Mouse (Mus musculus) lung, embryonic 14.5 days (tissue): Measurements from ENCODE around the gene Fhl2. TPM values are rescaled to one million over a fixed set of nuclear protein-coding genes. Genes with fewer than 3 reads are reported as not detected.

ENCODE experiments used
- ATAC-seq: fragments of 200-750 bp; cut with Nextera tagmentation; 2 replicates; pipeline ENCODE4 v1.8.0; 2017; ENCODE audit warnings: mild to moderate bottlenecking, moderate TSS enrichment, moderate library complexity; ENCODE audit not compliant: insufficient read depth
- DNase-seq: peaks from one replicate; pipeline ENCODE4 v3.0.0-alpha.2; 2015
- H3K27ac ChIP-seq: fragments of 300-500 bp; sonication (generic); 2 replicates; pipeline ENCODE4 v1.5.1; 2014; ENCODE audit warnings: low read depth, mild to moderate bottlenecking, moderate library complexity
- H3K27me3 ChIP-seq: fragments of 300-500 bp; sonication (generic); 2 replicates; pipeline ENCODE4 v1.6.1; 2014; ENCODE audit warnings: low read length, control low read depth; ENCODE audit not compliant: insufficient read depth
- H3K36me3 ChIP-seq: fragments of 300-500 bp; sonication (generic); 2 replicates; pipeline ENCODE4 v1.6.1; 2014; ENCODE audit warnings: control low read depth; ENCODE audit not compliant: insufficient read depth
- H3K4me1 ChIP-seq: fragments of 300-500 bp; sonication (generic); 2 replicates; pipeline ENCODE4 v1.6.1; 2014; ENCODE audit warnings: antibody characterized with exemption, control low read depth; ENCODE audit not compliant: insufficient read depth
- H3K4me2 ChIP-seq: fragments of 300-500 bp; sonication (generic); 2 replicates; pipeline ENCODE4 v1.6.1; 2014; ENCODE audit warnings: mild to moderate bottlenecking
- H3K4me3 ChIP-seq: fragments of 300-500 bp; sonication (generic); 2 replicates; pipeline ENCODE4 v1.5.1; 2014; ENCODE audit warnings: low read depth, low read length
- H3K9ac ChIP-seq: fragments of 300-500 bp; sonication (generic); 2 replicates; pipeline ENCODE4 v1.6.1; 2014
- H3K9me3 ChIP-seq: fragments of 300-500 bp; sonication (generic); 2 replicates; pipeline ENCODE4 v1.6.1; 2016; ENCODE audit warnings: low read depth, low read length, control low read depth
- CTCF ChIP-seq: IDR thresholded peaks from 2 replicates; pipeline ENCODE4 v1.5.1; 2016; ENCODE audit warnings: antibody characterized with exemption, low read depth
- WGBS: fragments of 180-500 bp; shearing (Covaris S2); extraction: QIAGEN DNeasy Blood & Tissue Kit; methylation state at CpG from one replicate; pipeline ENCODE4 v1.1.7; 2014; 5-methylcytosine and 5-hydroxymethylcytosine counted together
- polyA plus RNA-seq: library from polyadenylated mRNA; unstranded; fragments of >200 nt; fragmentation: Nextera tagmentation; extraction: Ambion mirVana; gene quantifications from 2 replicates; pipeline ENCODE4 v1.2.1, GENCODE M21; 2014

The Fhl2 gene
- polyA plus RNA-seq, 1 experiment from 2014 or later: 30.1 TPM

DNA sequence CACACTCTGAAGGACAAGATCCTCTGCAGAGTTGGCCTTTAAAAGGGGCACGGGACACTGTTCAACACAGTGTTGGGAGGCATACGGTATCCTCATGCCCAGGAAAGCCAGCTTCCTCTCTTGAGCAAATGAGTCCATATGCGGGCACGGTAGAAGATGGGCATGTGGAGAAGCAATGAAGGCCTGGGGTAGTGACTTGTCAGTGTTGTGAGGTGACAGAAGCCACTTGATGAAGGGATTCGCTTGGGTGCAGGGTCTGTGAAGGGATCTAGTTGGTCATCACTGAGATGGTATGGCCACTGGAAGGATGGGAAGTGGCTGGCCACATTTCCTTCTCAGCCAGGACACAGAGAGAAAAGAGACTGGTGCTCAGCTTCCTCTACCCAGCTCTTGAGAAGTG is 32.2 kb downstream of the Fhl2 start:
- no peak overlapping the region for H3K27ac ChIP-seq
- 0 out of 2 replicates have a peak, but pooled peaks cover 2% of the 10 kb centered on the region for H3K4me1 ChIP-seq
- no peaks in the 10 kb centered on the region for H3K36me3 ChIP-seq
- DNase-seq (no peak), ATAC-seq (no peak)
- H3K9ac ChIP-seq: no peak overlapping the region
- 89% methylated on average over 5 of the region's 5 CpGs for WGBS
- no peaks in the 10 kb centered on the region for H3K27me3 ChIP-seq
- H3K9me3 ChIP-seq: no peaks in the 10 kb centered on the region
- TF ChIP-seq CTCF: no peak
- H3K4me3 ChIP-seq: no peak overlapping the region
- H3K4me2 ChIP-seq: no peak overlapping the region

DNA sequence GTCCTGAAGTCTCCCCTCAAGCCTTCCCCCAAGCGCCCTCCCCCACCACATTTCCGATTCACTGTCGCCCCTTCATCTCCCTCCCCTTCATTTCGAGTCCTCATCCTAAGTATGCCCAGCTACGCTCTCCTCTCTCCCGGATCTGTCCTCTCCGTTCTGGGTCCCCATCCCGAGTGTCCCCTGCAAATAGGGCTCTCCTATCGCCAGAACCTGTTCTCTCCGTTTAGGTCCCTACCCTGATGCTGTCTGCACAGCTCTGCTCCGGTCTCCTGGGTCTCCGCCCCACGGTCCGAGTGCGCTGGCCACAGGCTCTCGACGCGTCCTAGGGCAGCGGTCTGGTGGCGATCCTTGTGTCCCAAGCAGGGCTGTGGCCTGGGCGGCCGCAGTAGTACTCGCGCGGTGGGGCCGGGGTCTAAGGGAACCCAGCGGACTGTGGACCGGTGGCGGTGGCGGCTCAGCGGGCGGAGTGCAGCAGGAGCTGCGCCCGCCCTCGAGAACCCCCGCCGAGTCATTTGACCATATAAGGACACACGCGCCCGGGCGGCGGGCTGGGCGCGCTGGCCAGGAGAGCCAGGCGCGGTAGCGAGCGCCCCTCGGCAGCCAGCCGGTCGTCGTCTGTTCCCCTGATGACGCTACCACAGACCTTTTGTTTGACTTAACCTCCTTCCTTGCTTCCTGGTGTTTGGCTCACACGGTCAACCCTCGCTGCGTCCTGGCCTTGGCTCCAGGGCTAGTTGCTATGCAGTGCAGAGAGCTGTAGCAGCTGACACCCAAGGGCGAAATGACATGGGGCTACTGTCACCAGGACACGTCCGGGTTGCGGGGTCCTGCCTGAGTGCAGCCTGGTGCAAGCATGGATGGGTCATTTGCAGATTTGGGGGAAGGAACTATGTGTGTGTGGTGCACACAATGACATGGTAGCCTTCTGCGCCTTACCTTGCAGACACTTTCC is 33.0 kb downstream of the Fhl2 start:
- Histone ChIP-seq H3K9ac (peak overlapping the region; percentile 72), H3K4me3 (peak overlapping the region; percentile 55), H3K27me3 (no peaks in the 10 kb centered on the region), H3K4me1 (0 out of 2 replicates have a peak, but pooled peaks cover 2% of the 10 kb centered on the region), H3K9me3 (no peaks in the 10 kb centered on the region), H3K36me3 (no peaks in the 10 kb centered on the region), H3K4me2 (peak overlapping the region; percentile 85), H3K27ac (peak overlapping the region; percentile 56; the same call in 1 of the 2 replicates)
- ATAC-seq (peak; percentile 95), DNase-seq (peak; percentile 92)
- 4% methylated on average over 61 of the region's 61 CpGs for WGBS
- TF ChIP-seq CTCF: no peak

DNA sequence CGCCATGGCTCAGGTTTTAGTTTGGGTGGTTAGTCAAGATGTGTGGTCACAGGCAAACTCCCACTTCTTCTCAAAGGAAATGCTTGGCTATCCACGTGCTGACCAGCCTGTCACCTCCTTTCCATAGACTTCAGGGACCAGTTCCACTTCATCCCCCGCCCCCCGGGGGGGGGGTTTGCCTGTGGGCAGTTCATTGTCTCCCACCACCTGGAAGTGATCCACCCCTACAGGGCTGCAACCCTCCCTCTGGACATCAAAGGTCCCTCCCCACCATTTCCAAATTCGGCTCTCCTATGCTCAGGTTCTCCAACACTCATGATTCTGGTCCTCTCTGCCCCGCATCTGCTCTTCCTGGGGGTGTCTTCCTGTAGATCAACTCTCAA is 33.7 kb downstream of the Fhl2 start:
- peak; percentile 46 for DNase-seq
- WGBS: 3% methylated on average over 6 of the region's 6 CpGs

DNA sequence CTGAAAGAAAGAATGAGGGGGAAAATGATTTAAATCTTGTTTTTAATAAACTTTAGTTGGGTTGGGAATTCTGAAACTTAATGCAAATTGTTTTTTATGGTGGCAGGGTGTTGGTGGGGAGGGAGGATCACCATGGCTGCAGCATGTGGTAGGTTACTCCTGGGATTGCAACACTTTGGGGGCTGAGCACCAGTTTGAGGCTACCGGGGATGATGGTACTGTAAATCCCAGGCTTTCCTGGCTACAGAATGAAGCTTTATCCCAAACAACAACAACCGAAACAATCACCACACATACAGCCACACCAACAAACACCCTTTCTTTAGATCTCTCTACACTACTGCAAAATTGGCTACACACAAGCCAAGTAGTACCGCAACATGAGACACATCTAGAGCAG is 34.4 kb downstream of the Fhl2 start:
- TF ChIP-seq CTCF: no peak
- Histone ChIP-seq H3K4me2 (peak overlapping the region; percentile 85), H3K4me1 (0 out of 2 replicates have a peak, but pooled peaks cover 2% of the 10 kb centered on the region), H3K9ac (peak overlapping the region; percentile 72; the same call in 1 of the 2 replicates), H3K27ac (no peak overlapping the region), H3K36me3 (no peaks in the 10 kb centered on the region), H3K27me3 (no peaks in the 10 kb centered on the region), H3K9me3 (no peaks in the 10 kb centered on the region), H3K4me3 (peak overlapping the region; percentile 55; the same call in 1 of the 2 replicates)
- no peak for ATAC-seq
- 87% methylated on average over 3 of the region's 3 CpGs for WGBS
- DNase-seq: no peak

More for the DNA sequence above, 33.7 kb downstream of the Fhl2 start:
- peak overlapping the region; percentile 72 for H3K9ac ChIP-seq
- TF ChIP-seq CTCF: no peak
- H3K4me3 ChIP-seq: peak overlapping the region; percentile 55
- ATAC-seq: peak; percentile 19
- H3K27me3 ChIP-seq: no peaks in the 10 kb centered on the region
- H3K4me1 ChIP-seq: 0 out of 2 replicates have a peak, but pooled peaks cover 2% of the 10 kb centered on the region
- no peaks in the 10 kb centered on the region for H3K9me3 ChIP-seq
- H3K27ac ChIP-seq: peak overlapping the region; percentile 55; the same call in 1 of the 2 replicates
- no peaks in the 10 kb centered on the region for H3K36me3 ChIP-seq
- H3K4me2 ChIP-seq: peak overlapping the region; percentile 85

DNA sequence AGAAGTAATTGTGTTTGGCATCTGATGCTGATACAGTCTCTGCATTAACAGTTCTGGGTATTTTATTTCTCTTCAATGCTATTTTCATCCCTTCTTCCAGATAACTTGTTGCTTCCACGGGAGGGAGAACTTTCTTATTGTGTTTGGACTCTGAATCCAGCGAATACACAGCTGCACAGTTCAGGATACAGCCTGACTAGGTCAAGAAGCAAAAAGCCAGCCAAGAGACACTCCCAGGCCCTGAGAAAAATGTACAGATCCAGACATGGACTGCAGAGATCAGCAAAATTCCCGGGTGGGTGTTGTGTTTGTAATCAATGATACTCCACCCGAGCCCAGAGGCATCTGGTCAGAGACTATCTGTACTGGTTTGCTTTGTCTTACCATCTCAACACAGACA is 37.4 kb downstream of the Fhl2 start:
- no peak for ATAC-seq

DNA sequence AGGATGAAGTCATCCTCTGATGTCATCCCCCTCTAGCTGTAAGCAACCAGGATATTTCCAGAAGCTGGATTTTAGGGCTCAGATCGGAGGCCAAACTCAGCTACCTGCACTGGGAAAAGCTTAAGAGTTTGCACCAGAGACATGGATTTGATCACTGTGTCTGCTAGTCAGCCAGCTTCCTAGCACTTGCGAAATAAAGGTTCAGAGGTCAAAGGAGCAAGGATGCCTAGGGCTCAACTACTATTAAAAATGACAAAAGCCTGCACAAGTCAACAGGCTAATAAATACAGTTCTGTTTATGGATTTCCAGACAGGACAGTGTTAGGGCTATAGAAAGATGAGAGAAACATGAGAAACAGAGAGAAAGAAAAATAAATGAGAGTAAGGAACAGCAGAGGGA is 38.9 kb downstream of the Fhl2 start:
- Histone ChIP-seq H3K4me3 (no peak overlapping the region), H3K9ac (no peak overlapping the region), H3K4me1 (no peaks in the 10 kb centered on the region), H3K9me3 (no peaks in the 10 kb centered on the region), H3K27ac (no peak overlapping the region), H3K36me3 (no peaks in the 10 kb centered on the region), H3K27me3 (no peaks in the 10 kb centered on the region), H3K4me2 (no peak overlapping the region)
- WGBS: 78% methylated on average over 2 of the region's 2 CpGs
- no peak for TF ChIP-seq CTCF
- DNase-seq (no peak), ATAC-seq (no peak)

More for the DNA sequence above, 37.4 kb downstream of the Fhl2 start:
- H3K4me3 ChIP-seq: no peak overlapping the region
- H3K4me2 ChIP-seq: no peak overlapping the region
- H3K9me3 ChIP-seq: no peaks in the 10 kb centered on the region
- H3K36me3 ChIP-seq: no peaks in the 10 kb centered on the region
- H3K27me3 ChIP-seq: no peaks in the 10 kb centered on the region
- DNase-seq: no peak
- no peak overlapping the region for H3K9ac ChIP-seq
- no peak for TF ChIP-seq CTCF
- WGBS: 37% methylated on average over 4 of the region's 4 CpGs
- H3K27ac ChIP-seq: 0 out of 2 replicates have a peak overlapping the region, but pooled peaks have one; percentile 18
- H3K4me1 ChIP-seq: 0 out of 2 replicates have a peak, but pooled peaks cover 2% of the 10 kb centered on the region

DNA sequence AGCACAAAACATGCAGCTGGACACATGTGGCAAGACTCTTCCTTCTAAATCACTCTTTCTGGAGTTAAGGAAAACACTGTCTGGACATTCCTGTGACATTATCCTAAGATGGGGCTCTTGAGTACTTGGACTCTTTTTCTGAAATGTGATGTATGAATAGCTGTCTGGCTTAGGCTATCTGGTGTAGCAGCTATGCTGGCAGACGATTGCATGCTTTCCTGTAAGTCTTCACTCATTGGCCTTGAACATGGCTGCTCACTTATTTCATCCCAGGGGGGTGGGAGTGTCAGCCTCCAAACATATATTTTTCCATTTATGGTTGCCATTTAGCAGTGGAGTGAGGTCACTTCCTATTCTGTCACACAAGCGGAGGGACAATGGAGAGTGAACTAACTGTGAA is 42.3 kb downstream of the Fhl2 start:
- Histone ChIP-seq H3K27ac (peak overlapping the region; percentile 26; the same call in 1 of the 2 replicates), H3K27me3 (no peaks in the 10 kb centered on the region), H3K4me3 (no peak overlapping the region), H3K4me1 (no peaks in the 10 kb centered on the region), H3K4me2 (no peak overlapping the region), H3K36me3 (no peaks in the 10 kb centered on the region), H3K9me3 (no peaks in the 10 kb centered on the region), H3K9ac (no peak overlapping the region)
- no peak for TF ChIP-seq CTCF
- 37% methylated on average over 2 of the region's 2 CpGs for WGBS
- ATAC-seq: peak; percentile 57; the same call in 1 of the 2 replicates
- peak; percentile 50 for DNase-seq
